Mouse (Mus musculus) kidney, postnatal 10 days (tissue): ENCODE results near the gene Fos.

Experiments
- DNase-seq: peaks from one replicate; pipeline ENCODE4 v3.0.0; 2021; ENCODE audit warnings: mixed read lengths

The Fos gene

GRCm38 (mm10) chr12:85490096-85490820, 16.6 kb downstream of the Fos start:
- no peak for DNase-seq

- no peak for DNase-seq
Observed at GRCm38 (mm10) chr12:85490991-85491390, 17.3 kb downstream of the Fos start.

GRCm38 (mm10) chr12:85492084-85492645, 18.5 kb downstream of the Fos start:
- DNase-seq: peak; percentile 82

GRCm38 (mm10) chr12:85496336-85496735, 22.6 kb downstream of the Fos start:
- DNase-seq: no peak

GRCm38 (mm10) chr12:85496755-85497154, 23.1 kb downstream of the Fos start:
- DNase-seq: peak; percentile 85

- DNase-seq: no peak
Observed at GRCm38 (mm10) chr12:85497310-85498135, 23.8 kb downstream of the Fos start.

GRCm38 (mm10) chr12:85499001-85499400, 25.3 kb downstream of the Fos start:
- no peak for DNase-seq

GRCm38 (mm10) chr12:85502682-85503081, 29.0 kb downstream of the Fos start:
- DNase-seq: no peak

- DNase-seq: peak; percentile 54
Observed at GRCm38 (mm10) chr12:85508235-85508634, 34.5 kb downstream of the Fos start.

- DNase-seq: no peak
Observed at GRCm38 (mm10) chr12:85510013-85510412, 36.3 kb downstream of the Fos start.

GRCm38 (mm10) chr12:85513789-85514447, 40.2 kb downstream of the Fos start:
- no peak for DNase-seq

- DNase-seq: no peak
Observed at GRCm38 (mm10) chr12:85514958-85515357, 41.3 kb downstream of the Fos start.

- no peak for DNase-seq
Observed at GRCm38 (mm10) chr12:85515865-85516264, 42.2 kb downstream of the Fos start.

- no peak for DNase-seq
Observed at GRCm38 (mm10) chr12:85517339-85517738, 43.6 kb downstream of the Fos start.

- no peak for DNase-seq
Observed at GRCm38 (mm10) chr12:85518009-85518408, 44.3 kb downstream of the Fos start.

- no peak for DNase-seq
Observed at GRCm38 (mm10) chr12:85519553-85519952, 45.9 kb downstream of the Fos start.

- DNase-seq: no peak
Observed at GRCm38 (mm10) chr12:85521101-85521500, 47.4 kb downstream of the Fos start.

GRCm38 (mm10) chr12:85521673-85522072, 48.0 kb downstream of the Fos start:
- no peak for DNase-seq

GRCm38 (mm10) chr12:85522631-85523388, 49.1 kb downstream of the Fos start:
- peak; percentile 40 for DNase-seq

GRCm38 (mm10) chr12:85523421-85524192, 49.9 kb downstream of the Fos start:
- no peak for DNase-seq

GRCm38 (mm10) chr12:85524193-85524858, 50.6 kb downstream of the Fos start:
- no peak for DNase-seq
